Mouse (Mus musculus) skeletal muscle tissue, postnatal 0 days (tissue): ENCODE results near the gene Tfe3. TPM values are rescaled to one million over a fixed set of nuclear protein-coding genes. Genes with fewer than 3 reads are reported as not detected.

Experiments used
- microRNA counts: library from miRNA; unstranded; fragments of <30 nt; microRNA quantifications from one replicate; lab custom pipeline; 2015
- microRNA-seq, 2 experiments: library from miRNA; unstranded; fragments of <30 nt; microRNA quantifications; one replicate each; pipeline ENCODE4; 2016
- polyA plus RNA-seq: library from polyadenylated mRNA; unstranded; fragments of >200 nt; fragmentation: Nextera tagmentation; extraction: Ambion mirVana; gene quantifications from 2 replicates; pipeline ENCODE4 v1.2.1, GENCODE M21; 2015

The Tfe3 gene
- 9.9 and 12.4 TPM in 2 replicates for polyA plus RNA-seq

GRCm38 (mm10) chrX:7762137-7762920 is at the start of gene Tfe3:
Gene Tfe3, plus strand, starts transcription at chrX:7762560.

GRCm38 (mm10) chrX:7714135-7714899 is 48.0 kb upstream of the Tfe3 start, which contains the start of gene Wdr45:
Gene Wdr45, plus strand, starts transcription at chrX:7714333.

DNA sequence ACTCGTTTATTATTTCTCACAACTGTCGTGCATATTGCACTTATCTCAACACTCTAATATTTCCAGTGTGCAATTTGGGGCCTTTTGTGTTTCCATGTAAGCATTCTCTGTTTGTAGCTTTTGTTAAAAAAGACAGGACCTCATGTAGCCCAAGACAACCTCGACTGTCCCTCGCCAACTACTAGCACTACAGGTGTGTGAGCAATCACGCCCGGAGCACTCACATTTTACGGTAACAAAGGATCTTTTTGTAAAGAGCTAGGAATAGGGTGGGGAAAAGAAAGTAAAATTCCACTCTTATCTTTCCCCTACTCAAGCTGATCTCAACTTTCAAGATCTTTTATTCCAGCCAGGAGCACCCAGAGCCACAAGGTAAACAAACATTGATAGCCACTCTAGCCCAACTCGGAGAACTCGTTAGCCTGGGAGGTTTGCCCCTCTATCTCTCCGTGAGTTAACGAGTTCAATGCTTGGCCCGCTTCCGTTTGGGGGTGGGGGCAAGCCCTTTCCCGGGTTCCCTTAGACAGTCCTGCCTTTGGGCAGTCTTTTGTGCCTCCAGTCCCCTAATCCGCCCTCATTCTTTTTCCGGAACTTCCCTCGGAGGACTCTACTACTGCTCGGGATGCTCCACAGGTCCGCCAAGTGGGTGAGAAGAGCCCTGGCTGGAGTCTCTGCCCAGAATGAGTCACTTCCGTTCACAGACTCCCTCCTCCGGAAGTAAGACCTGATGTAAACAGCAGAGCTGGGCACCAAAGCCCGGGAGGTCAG is 40.7 kb upstream of the Tfe3 start, which contains the start of gene Gm45208:
TSS of gene Gm45208 (plus strand) at position 732 of the 768 bp plus-strand sequence.

DNA sequence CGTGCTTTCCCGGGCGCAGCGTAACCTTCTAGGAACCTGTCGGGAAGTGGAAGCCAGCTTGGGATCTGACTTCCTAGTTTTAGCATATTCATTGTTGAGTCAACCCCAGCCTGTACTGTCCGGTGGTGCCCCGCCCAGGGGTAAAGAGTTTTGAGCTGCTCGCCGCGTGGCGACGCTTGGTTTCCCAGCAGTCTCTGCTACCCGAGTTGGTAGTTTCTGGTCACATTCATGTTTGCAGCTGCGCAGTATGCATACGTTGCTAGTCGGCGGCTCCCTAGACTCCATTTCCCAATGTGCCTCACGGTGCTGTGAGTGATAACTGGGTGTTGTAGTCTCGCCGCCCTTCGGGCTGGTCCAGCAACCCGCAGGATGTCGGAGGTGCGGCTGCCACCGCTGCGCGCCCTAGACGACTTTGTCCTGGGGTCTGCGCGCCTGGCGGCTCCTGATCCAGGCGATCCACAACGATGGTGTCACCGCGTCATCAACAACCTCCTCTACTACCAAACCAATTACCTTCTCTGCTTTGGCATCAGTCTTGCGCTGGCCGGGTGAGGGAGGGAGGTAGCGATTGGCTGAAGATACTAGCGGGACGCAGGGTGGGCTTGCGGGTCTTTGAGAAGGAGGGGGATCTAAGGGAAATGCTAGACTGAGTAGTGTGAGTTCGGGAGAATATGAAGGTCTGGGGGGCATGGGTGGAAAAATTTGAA is 34.0 kb upstream of the Tfe3 start, which contains the start of gene Praf2:
TSS of gene Praf2 (plus strand) at position 225 of the 707 bp plus-strand sequence.

DNA sequence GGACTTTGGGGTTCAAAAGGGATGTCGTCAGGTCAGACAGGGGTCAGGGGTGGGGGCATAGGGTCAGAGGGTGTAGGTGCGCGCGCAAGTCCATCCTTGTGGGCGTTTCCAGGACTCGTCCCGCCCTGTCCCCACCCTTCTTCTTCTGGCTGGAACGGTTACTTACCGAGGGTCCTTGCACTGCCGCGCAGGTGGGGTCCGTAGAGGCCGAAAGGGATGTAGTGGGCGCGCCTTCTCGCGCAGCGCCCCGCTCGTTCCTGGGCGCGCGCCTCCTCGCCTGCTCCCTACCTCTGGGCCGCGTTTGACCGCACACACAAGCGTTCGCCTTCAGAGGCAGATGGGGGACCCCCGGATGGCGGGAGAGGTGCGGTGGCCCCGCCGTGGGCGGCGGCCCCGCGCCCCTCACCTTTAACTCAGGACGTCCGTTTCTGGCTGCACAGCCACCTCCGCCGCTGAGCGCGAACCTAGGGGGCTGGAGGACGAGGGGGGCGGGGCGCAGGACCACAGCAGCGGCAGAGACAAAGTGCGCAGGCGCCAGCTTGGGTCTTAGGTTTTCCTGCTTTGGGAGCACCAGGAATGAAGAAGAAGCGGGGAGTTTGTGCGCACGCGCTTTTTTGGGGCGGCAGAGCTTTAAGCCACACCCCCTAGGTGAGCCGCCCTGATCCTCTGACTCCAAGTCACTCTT is 11.8 kb upstream of the Tfe3 start, which contains the start of gene Ccdc120:
TSS of gene Ccdc120 (minus strand) at position 474 of the 685 bp plus-strand sequence.

GRCm38 (mm10) chrX:7789542-7790136 is 27.3 kb downstream of the Tfe3 start, which contains the start of gene Gripap1:
Gene Gripap1, plus strand, starts transcription at chrX:7789765.

GRCm38 (mm10) chrX:7821865-7822779 is 59.8 kb downstream of the Tfe3 start, which contains the start of gene Kcnd1:
Gene Kcnd1, plus strand, starts transcription at chrX:7822289.

MicroRNAs encoded within 50 kb of the gene (microRNA counts, 519-probe panel; counts per million panel counts)
- 4,636 counts per million, percentile 84 among the panel's probes with 10 or more counts for microRNA mmu-miR-1198 (lab: Ali Mortazavi, UCI)

Small RNA genes lying within 50 kb of the gene (microRNA-seq; reads per million reads assigned to microRNA genes)
- gene Mir1198, result 6.4 to 8.5 reads per million in 2 experiments

Other genes starting within 250 kb of the Tfe3 start
- 0.04 and 0.06 TPM in 2 replicates for gene Foxp3, start 188.9 kb upstream of the Tfe3 start, polyA plus RNA-seq
- gene Ppp1r3f, start 188.3 kb upstream of the Tfe3 start, polyA plus RNA-seq, result 0.77 and 1.1 TPM in 2 replicates
- 15.3 and 15.9 TPM in 2 replicates for gene Ccdc22, start 157.0 kb upstream of the Tfe3 start, polyA plus RNA-seq
- not detected in 2 replicates for gene Cacna1f, start 155.5 kb upstream of the Tfe3 start, polyA plus RNA-seq
- 0.38 and 0.44 TPM in 2 replicates for gene Syp, start 124.1 kb upstream of the Tfe3 start, polyA plus RNA-seq
- 5.2 and 5.6 TPM in 2 replicates for gene Prickle3, start 105.3 kb upstream of the Tfe3 start, polyA plus RNA-seq
- 105 and 108 TPM in 2 replicates for gene Plp2, start 91.2 kb upstream of the Tfe3 start, polyA plus RNA-seq
- gene Magix, start 81.3 kb upstream of the Tfe3 start, polyA plus RNA-seq, result 1.1 and 1.4 TPM in 2 replicates
- gene Gpkow, start 65.4 kb upstream of the Tfe3 start, polyA plus RNA-seq, result 19.0 and 19.1 TPM in 2 replicates
- 35.2 and 35.6 TPM in 2 replicates for gene Wdr45, start 48.2 kb upstream of the Tfe3 start, polyA plus RNA-seq
- gene Gm45208, start 40.3 kb upstream of the Tfe3 start, polyA plus RNA-seq, result not detected in 2 replicates
- gene Praf2, start 34.1 kb upstream of the Tfe3 start, polyA plus RNA-seq, result 17.1 and 24.0 TPM in 2 replicates
- 2.5 and 3.2 TPM in 2 replicates for gene Ccdc120, start 11.7 kb upstream of the Tfe3 start, polyA plus RNA-seq
- 21.5 and 23.4 TPM in 2 replicates for gene Gripap1, start 27.2 kb downstream of the Tfe3 start, polyA plus RNA-seq
- 0.35 and 0.51 TPM in 2 replicates for gene Kcnd1, start 59.7 kb downstream of the Tfe3 start, polyA plus RNA-seq
- 17.6 and 21.4 TPM in 2 replicates for gene Otud5, start 78.8 kb downstream of the Tfe3 start, polyA plus RNA-seq
- 1.0 and 1.1 TPM in 2 replicates for gene Pim2, start 115.7 kb downstream of the Tfe3 start, polyA plus RNA-seq
- gene Slc35a2, start 121.5 kb downstream of the Tfe3 start, polyA plus RNA-seq, result 16.1 and 22.3 TPM in 2 replicates
- 50.7 and 56.9 TPM in 2 replicates for gene Pqbp1, start 136.7 kb downstream of the Tfe3 start, polyA plus RNA-seq
- gene Timm17b, start 136.8 kb downstream of the Tfe3 start, polyA plus RNA-seq, result 93.9 and 99.0 TPM in 2 replicates
- gene Gm10491, start 145.3 kb downstream of the Tfe3 start, polyA plus RNA-seq, result not detected in 2 replicates
- not detected in 2 replicates for gene Gm10490, start 147.0 kb downstream of the Tfe3 start, polyA plus RNA-seq
- 0.06 and 0.21 TPM in 2 replicates for gene Pcsk1n, start 157.3 kb downstream of the Tfe3 start, polyA plus RNA-seq
- not detected in 2 replicates for gene Eras, start 166.0 kb downstream of the Tfe3 start, polyA plus RNA-seq
- 5.4 and 5.6 TPM in 2 replicates for gene Hdac6, start 185.3 kb downstream of the Tfe3 start, polyA plus RNA-seq
- 0.66 and 0.77 TPM in 2 replicates for gene Gata1, start 215.5 kb downstream of the Tfe3 start, polyA plus RNA-seq